Comparison of ENCODE assay signal across 8 mouse cellular contexts in the genomic region with DNA sequence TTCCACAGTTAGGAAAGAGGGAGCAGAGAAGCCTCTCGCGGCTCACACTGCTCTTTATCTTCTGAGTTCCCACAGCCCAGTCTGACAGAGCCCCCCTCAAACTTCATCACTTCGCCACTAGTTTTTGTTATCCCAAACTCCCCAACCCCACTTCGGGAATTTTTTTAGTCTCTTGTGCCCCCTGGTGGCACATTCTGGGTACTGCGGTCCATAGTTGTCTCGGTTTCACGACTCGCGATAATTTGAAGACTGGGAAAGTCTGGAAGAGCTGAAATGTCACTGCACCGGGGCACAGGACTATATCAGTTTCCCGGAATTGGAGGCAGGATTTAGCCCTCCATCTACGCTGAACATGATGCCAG. TPM values are rescaled to one million over a fixed set of nuclear protein-coding genes. Genes with fewer than 3 reads are reported as not detected.
DNase-seq lines count a peak whose midpoint lies in the region; ATAC-seq lines count a peak whose summit lies in the region.

No protein-coding gene starts in this region.

- no peak overlapping the region for H3K4me3 ChIP-seq in hindbrain, embryonic 16.5 days (ENCODE audit: low read length)

- WGBS in hindbrain, embryonic 16.5 days = under 1% methylated on average over 12 of the region's 12 CpGs

- intact Hi-C loops in left cerebral cortex, postnatal 25 days (cut with DNase I) = loop anchor here (1.0 to 5.0 kb wide), 2 partner anchors 37 to 105 kb away; no protein-coding TSS in a partner anchor

- ATAC-seq in hindbrain, embryonic 16.5 days = no peak
- peak; percentile 44 for ATAC-seq in megakaryocyte-erythroid progenitor cell, adult 5-6 weeks (replicated peaks; ENCODE audit: low FRiP score, low TSS enrichment, poor library complexity, severe bottlenecking)

- peak overlapping the region; percentile 17; the same call in 1 of the 2 replicates for H3K4me2 ChIP-seq in hindbrain, embryonic 16.5 days (ENCODE audit: low read length)

- DNase-seq in layer of hippocampus, adult 11-12 months (ENCODE audit: low spot score) = peak; percentile 74
- no peak for DNase-seq in layer of hippocampus, adult 9-11 months
- DNase-seq in cerebellum, adult 9-10 months = peak; percentile 76
- peak; percentile 80 to 81 for DNase-seq in frontal cortex, postnatal 36 days (ENCODE audit: low spot score in 2 of 2)
- peak; percentile 70 to 72 for DNase-seq in left cerebral cortex, postnatal 25 days (ENCODE audit: low spot score in 2 of 2)
- peak; percentile 65 for DNase-seq in splenic B cell, adult 2 months (ENCODE audit: low read depth, low spot score)

- no peak overlapping the region for H3K9ac ChIP-seq in hindbrain, embryonic 16.5 days (ENCODE audit: low read depth, low read length)

- H3K36me3 ChIP-seq in hindbrain, embryonic 16.5 days (ENCODE audit: control insufficient read depth, insufficient read depth, low read length) = no peaks in the 10 kb centered on the region
- H3K36me3 ChIP-seq in splenic B cell, adult 2 months (ENCODE audit: control insufficient read depth, insufficient read depth, low read length, poor library complexity, severe bottlenecking) = no peaks in the 10 kb centered on the region

- H3K4me1 ChIP-seq in hindbrain, embryonic 16.5 days (ENCODE audit: control insufficient read depth, insufficient read depth, low read depth, low read length) = peaks cover 7% of the 10 kb centered on the region

- no peaks in the 10 kb centered on the region for H3K9me3 ChIP-seq in hindbrain, embryonic 16.5 days (ENCODE audit: control insufficient read depth, low read length)

- no peak overlapping the region for H3K27ac ChIP-seq in hindbrain, embryonic 16.5 days (ENCODE audit: low read depth, low read length)

- H3K27me3 ChIP-seq in hindbrain, embryonic 16.5 days (replicated peaks; ENCODE audit: control insufficient read depth, insufficient read depth, low read length) = no peaks in the 10 kb centered on the region
- H3K27me3 ChIP-seq in splenic B cell, adult 2 months (ENCODE audit: control insufficient read depth, insufficient read depth, low read length, poor library complexity, severe bottlenecking) = 0 out of 2 replicates have a peak, but pooled peaks cover 1% of the 10 kb centered on the region

RNA-seq across cellular contexts. Expression of a gene that starts 7.3 kb away (rescaled TPM):
- 9.1 and 10.1 TPM in 2 replicates for polyA plus RNA-seq in hindbrain, embryonic 16.5 days (2015; fragmentation: Nextera tagmentation; extraction: Ambion mirVana)
- total RNA-seq in left cerebral cortex, postnatal 25 days (2021) = 10 to 100 TPM; 51.7 to 53.7 TPM
- total RNA-seq in megakaryocyte-erythroid progenitor cell, adult 5-6 weeks (2014; fragmentation: Nextera tagmentation) = 55.8 and 57.2 TPM in 2 replicates
- total RNA-seq in megakaryocyte-erythroid progenitor cell, adult 5-6 weeks (2017) = 28.8 and 45.9 TPM in 2 replicates

RNA-seq across cellular contexts. Expression of a gene that starts 13.5 kb away (rescaled TPM):
- 129 and 141 TPM in 2 replicates for polyA plus RNA-seq in hindbrain, embryonic 16.5 days (2015; fragmentation: Nextera tagmentation; extraction: Ambion mirVana)
- total RNA-seq in left cerebral cortex, postnatal 25 days (2021) = 100 to 1,000 TPM; 277 to 286 TPM
- not detected in 2 replicates for total RNA-seq in megakaryocyte-erythroid progenitor cell, adult 5-6 weeks (2014; fragmentation: Nextera tagmentation)
- total RNA-seq in megakaryocyte-erythroid progenitor cell, adult 5-6 weeks (2017) = not detected in 2 replicates

RNA-seq across cellular contexts. Expression of a gene that starts 45.5 kb away (rescaled TPM):
- 17.8 and 19.7 TPM in 2 replicates for polyA plus RNA-seq in hindbrain, embryonic 16.5 days (2015; fragmentation: Nextera tagmentation; extraction: Ambion mirVana)
- total RNA-seq in left cerebral cortex, postnatal 25 days (2021) = 10 to 100 TPM; 69.4 to 75.8 TPM
- 79.8 and 96.4 TPM in 2 replicates for total RNA-seq in megakaryocyte-erythroid progenitor cell, adult 5-6 weeks (2014; fragmentation: Nextera tagmentation)
- total RNA-seq in megakaryocyte-erythroid progenitor cell, adult 5-6 weeks (2017) = 152 and 181 TPM in 2 replicates

RNA-seq across cellular contexts. Expression of a gene that starts 46.4 kb away (rescaled TPM):
- 0.30 and 0.31 TPM in 2 replicates for polyA plus RNA-seq in hindbrain, embryonic 16.5 days (2015; fragmentation: Nextera tagmentation; extraction: Ambion mirVana)
- not detected for total RNA-seq in left cerebral cortex, postnatal 25 days (2021)
- total RNA-seq in megakaryocyte-erythroid progenitor cell, adult 5-6 weeks (2014; fragmentation: Nextera tagmentation) = not detected in 2 replicates
- not detected in 2 replicates for total RNA-seq in megakaryocyte-erythroid progenitor cell, adult 5-6 weeks (2017)

RNA-seq across cellular contexts. Expression of a gene that starts 46.4 kb away (rescaled TPM):
- 58.9 and 69.4 TPM in 2 replicates for polyA plus RNA-seq in hindbrain, embryonic 16.5 days (2015; fragmentation: Nextera tagmentation; extraction: Ambion mirVana)
- total RNA-seq in left cerebral cortex, postnatal 25 days (2021) = 10 to 100 TPM; 45.5 to 45.9 TPM
- total RNA-seq in megakaryocyte-erythroid progenitor cell, adult 5-6 weeks (2014; fragmentation: Nextera tagmentation) = 66.8 and 70.7 TPM in 2 replicates
- total RNA-seq in megakaryocyte-erythroid progenitor cell, adult 5-6 weeks (2017) = 80.8 and 88.3 TPM in 2 replicates

Comparison
In these comparisons a context has a peak if more than half of its experiments do, and no peak if none do; other contexts are left out.
1. RNA of a gene that starts 13.5 kb away (total RNA-seq): 277 to 286 TPM in left cerebral cortex, postnatal 25 days; not detected in megakaryocyte-erythroid progenitor cell, adult 5-6 weeks; every median in the first group is over 100 times any median in the second.